Mouse (Mus musculus): Measurements from ENCODE around the gene Hpse2. TPM values are rescaled to one million over a fixed set of nuclear protein-coding genes. Genes with fewer than 3 reads are reported as not detected.
A peak's percentile ranks its signal among the peaks of the same experiment; 100 is the strongest.

The Hpse2 gene
- polyA plus RNA-seq, 1 experiment from 2014 or later = 3.3 TPM

GRCm38 (mm10) chr19:43396327-43396726, 8.2 kb upstream of the Hpse2 start:
- ATAC-seq = no peak
- no peak overlapping the region for H3K9ac ChIP-seq (ENCODE audit: low read depth, low read length)
- no peaks in the 10 kb centered on the region for H3K4me1 ChIP-seq (replicated peaks; ENCODE audit: control insufficient read depth, insufficient read depth, low read length)
- peak; percentile 87 for TF ChIP-seq CTCF (IDR thresholded peaks at IDR 0.05; ENCODE audit: low read depth)
- no peak overlapping the region for H3K4me3 ChIP-seq (ENCODE audit: low read depth, low read length)
- no peak overlapping the region for H3K4me2 ChIP-seq (replicated peaks; ENCODE audit: low read depth)
- WGBS = 4% methylated on average over 4 of the region's 4 CpGs
- no peaks in the 10 kb centered on the region for H3K9me3 ChIP-seq (ENCODE audit: control insufficient read depth)
- no peaks in the 10 kb centered on the region for H3K27me3 ChIP-seq (replicated peaks; ENCODE audit: control insufficient read depth, insufficient read depth, low read length)
- H3K27ac ChIP-seq (ENCODE audit: low read depth, low read length) = no peak overlapping the region
- no peaks in the 10 kb centered on the region for H3K36me3 ChIP-seq (ENCODE audit: control insufficient read depth, insufficient read depth)

GRCm38 (mm10) chr19:43387071-43387770, 934 bp downstream of the Hpse2 start:
- Histone ChIP-seq H3K4me3 (ENCODE audit: low read depth, low read length) (peak overlapping the region; percentile 41), H3K27me3 (replicated peaks; ENCODE audit: control insufficient read depth, insufficient read depth, low read length) (peaks cover 51% of the 10 kb centered on the region), H3K27ac (ENCODE audit: low read depth, low read length) (no peak overlapping the region), H3K4me1 (replicated peaks; ENCODE audit: control insufficient read depth, insufficient read depth, low read length) (no peaks in the 10 kb centered on the region), H3K9me3 (ENCODE audit: control insufficient read depth) (no peaks in the 10 kb centered on the region), H3K36me3 (ENCODE audit: control insufficient read depth, insufficient read depth) (no peaks in the 10 kb centered on the region), H3K4me2 (replicated peaks; ENCODE audit: low read depth) (peak overlapping the region; percentile 56), H3K9ac (ENCODE audit: low read depth, low read length) (peak overlapping the region; percentile 37)
- TF ChIP-seq CTCF (IDR thresholded peaks at IDR 0.05; ENCODE audit: low read depth) = no peak
- 5% methylated on average over 14 of the region's 14 CpGs for WGBS
- no peak for ATAC-seq

- H3K27ac ChIP-seq (ENCODE audit: low read depth, low read length) = peak overlapping the region; percentile 54; the same call in 1 of the 2 replicates
- H3K4me1 ChIP-seq (replicated peaks; ENCODE audit: control insufficient read depth, insufficient read depth, low read length) = no peaks in the 10 kb centered on the region
- H3K27me3 ChIP-seq (replicated peaks; ENCODE audit: control insufficient read depth, insufficient read depth, low read length) = peaks cover 51% of the 10 kb centered on the region
- no peaks in the 10 kb centered on the region for H3K9me3 ChIP-seq (ENCODE audit: control insufficient read depth)
- no peak for TF ChIP-seq CTCF (IDR thresholded peaks at IDR 0.05; ENCODE audit: low read depth)
- WGBS = under 1% methylated on average over 48 of the region's 48 CpGs
- peak overlapping the region; percentile 56 for H3K4me2 ChIP-seq (replicated peaks; ENCODE audit: low read depth)
- no peaks in the 10 kb centered on the region for H3K36me3 ChIP-seq (ENCODE audit: control insufficient read depth, insufficient read depth)
- ATAC-seq = no peak
- H3K4me3 ChIP-seq (ENCODE audit: low read depth, low read length) = peak overlapping the region; percentile 41
- H3K9ac ChIP-seq (ENCODE audit: low read depth, low read length) = peak overlapping the region; percentile 42; the same call in 1 of the 2 replicates
Measured at GRCm38 (mm10) chr19:43386041-43386952, 1.9 kb downstream of the Hpse2 start.

- Histone ChIP-seq H3K27ac (ENCODE audit: low read depth, low read length) (peak overlapping the region; percentile 46; the same call in 1 of the 2 replicates), H3K4me3 (ENCODE audit: low read depth, low read length) (peak overlapping the region; percentile 41), H3K9me3 (ENCODE audit: control insufficient read depth) (no peaks in the 10 kb centered on the region), H3K9ac (ENCODE audit: low read depth, low read length) (peak overlapping the region; percentile 42), H3K27me3 (replicated peaks; ENCODE audit: control insufficient read depth, insufficient read depth, low read length) (peaks cover 51% of the 10 kb centered on the region), H3K36me3 (ENCODE audit: control insufficient read depth, insufficient read depth) (no peaks in the 10 kb centered on the region), H3K4me1 (replicated peaks; ENCODE audit: control insufficient read depth, insufficient read depth, low read length) (no peaks in the 10 kb centered on the region), H3K4me2 (replicated peaks; ENCODE audit: low read depth) (peak overlapping the region; percentile 56)
- no peak for ATAC-seq
- 5% methylated on average over 13 of the region's 13 CpGs for WGBS
- no peak for TF ChIP-seq CTCF (IDR thresholded peaks at IDR 0.05; ENCODE audit: low read depth)
Measured at GRCm38 (mm10) chr19:43385451-43385850, 2.7 kb downstream of the Hpse2 start.

- H3K4me3 ChIP-seq (ENCODE audit: low read depth, low read length) = peak overlapping the region; percentile 41
- peak overlapping the region; percentile 56 for H3K4me2 ChIP-seq (replicated peaks; ENCODE audit: low read depth)
- no peaks in the 10 kb centered on the region for H3K9me3 ChIP-seq (ENCODE audit: control insufficient read depth)
- H3K9ac ChIP-seq (ENCODE audit: low read depth, low read length) = peak overlapping the region; percentile 42
- no peaks in the 10 kb centered on the region for H3K36me3 ChIP-seq (ENCODE audit: control insufficient read depth, insufficient read depth)
- H3K4me1 ChIP-seq (replicated peaks; ENCODE audit: control insufficient read depth, insufficient read depth, low read length) = no peaks in the 10 kb centered on the region
- no peak for ATAC-seq
- under 1% methylated on average over 25 of the region's 25 CpGs for WGBS
- peaks cover 51% of the 10 kb centered on the region for H3K27me3 ChIP-seq (replicated peaks; ENCODE audit: control insufficient read depth, insufficient read depth, low read length)
- H3K27ac ChIP-seq (ENCODE audit: low read depth, low read length) = peak overlapping the region; percentile 46; the same call in 1 of the 2 replicates
- no peak for TF ChIP-seq CTCF (IDR thresholded peaks at IDR 0.05; ENCODE audit: low read depth)
Measured at GRCm38 (mm10) chr19:43384978-43385431, 3.1 kb downstream of the Hpse2 start.
